Mouse (Mus musculus) MEL (cell line): ENCODE results near the gene Sgsm2. TPM values are rescaled to one million over a fixed set of nuclear protein-coding genes. Genes with fewer than 3 reads are reported as not detected.
A peak's percentile ranks its signal among the peaks of the same experiment; 100 is the strongest.

Source experiments
- DNase-seq: peaks from one replicate; pipeline ENCODE4 v3.0.0; 2011; ENCODE audit warnings: low read depth, low spot score
- H3K27ac ChIP-seq: 2 replicates; pipeline ENCODE4 v1.5.1; 2012; ENCODE audit warnings: low read depth, mild to moderate bottlenecking, control low read depth, low read length, moderate library complexity; ENCODE audit not compliant: control insufficient read depth
- H3K27me3 ChIP-seq, 2 experiments: fragments of 150-350 bp in 1 of 2; sonication (generic) in 1 of 2; 2 replicates each; pipeline ENCODE4 v1.6.1; 2012; ENCODE audit warnings: low read length in 2 of 2, mild to moderate bottlenecking in 2 of 2, improper control_type of control experiment in 1 of 2, moderate library complexity in 1 of 2; ENCODE audit not compliant: insufficient read depth in 2 of 2, control insufficient read depth in 1 of 2
- H3K36me3 ChIP-seq, 2 experiments: 2 replicates each; pipeline ENCODE4 v1.6.1; 2012 to 2014; ENCODE audit warnings: low read length in 2 of 2, improper control_type of control experiment in 1 of 2, inconsistent platforms in 1 of 2, mild to moderate bottlenecking in 1 of 2; ENCODE audit not compliant: insufficient read depth in 2 of 2, control insufficient read depth in 1 of 2
- H3K4me1 ChIP-seq, 2 experiments: fragments of 150-350 bp in 1 of 2; sonication (generic) in 1 of 2; 2 replicates each; pipeline ENCODE4 v1.6.1; 2012; ENCODE audit warnings: low read length in 2 of 2, improper control_type of control experiment in 1 of 2, mild to moderate bottlenecking in 1 of 2; ENCODE audit not compliant: insufficient read depth in 2 of 2, control insufficient read depth in 1 of 2
- H3K4me3 ChIP-seq, 2 experiments: fragments of 150-350 bp in 1 of 2; sonication (generic) in 1 of 2; 2 replicates each; pipeline ENCODE4 v1.5.1; 2012; ENCODE audit warnings: low read depth in 2 of 2, low read length in 2 of 2, mild to moderate bottlenecking in 2 of 2, moderate library complexity in 2 of 2, control low read depth in 1 of 2, improper control_type of control experiment in 1 of 2; ENCODE audit not compliant: control insufficient read depth in 1 of 2, insufficient read depth in 1 of 2
- H3K79me2 ChIP-seq: 2 replicates; pipeline ENCODE4 v1.6.1; 2012; ENCODE audit warnings: mild to moderate bottlenecking, low read length, moderate library complexity; ENCODE audit not compliant: control insufficient read depth, poor library complexity, insufficient read depth
- H3K9ac ChIP-seq: 2 replicates; pipeline ENCODE4 v1.6.1; 2012; ENCODE audit warnings: low read depth, mild to moderate bottlenecking, control low read depth, low read length, moderate library complexity; ENCODE audit not compliant: control insufficient read depth, poor library complexity, severe bottlenecking
- H3K9me3 ChIP-seq: fragments of 150-350 bp; sonication (generic); replicated peaks from 2 replicates; pipeline ENCODE4 v1.6.1; 2012; ENCODE audit warnings: mild to moderate bottlenecking, low read length, improper control_type of control experiment, moderate library complexity; ENCODE audit not compliant: insufficient read depth
- BHLHE40 ChIP-seq: IDR thresholded peaks from 2 replicates; pipeline ENCODE4 v1.6.1; 2012; ENCODE audit warnings: low read depth, mild to moderate bottlenecking, inconsistent platforms, low read length, improper control_type of control experiment, borderline replicate concordance
- CHD1 ChIP-seq: IDR thresholded peaks from 2 replicates; pipeline ENCODE4 v1.6.1; 2012; ENCODE audit warnings: low read depth, mild to moderate bottlenecking, inconsistent platforms, low read length, improper control_type of control experiment
- CHD2 ChIP-seq: IDR thresholded peaks from 2 replicates; pipeline ENCODE4 v1.6.1; 2011; ENCODE audit warnings: low read length, improper control_type of control experiment
- CTCF ChIP-seq, 3 experiments: IDR thresholded peaks in 2 of 3; conservative IDR thresholded peaks in 1 of 3; 2 replicates each; pipeline ENCODE4 v1.5.1; 2011 to 2012; ENCODE audit warnings: low read length in 3 of 3, low read depth in 2 of 3, mild to moderate bottlenecking in 2 of 3, improper control_type of control experiment in 1 of 3, inconsistent platforms in 1 of 3, mixed read lengths in 1 of 3, moderate library complexity in 1 of 3; ENCODE audit not compliant: control insufficient read depth in 1 of 3, insufficient read depth in 1 of 3, poor library complexity in 1 of 3, severe bottlenecking in 1 of 3
- EP300 ChIP-seq, 2 experiments: IDR thresholded peaks; 2 replicates each; pipeline ENCODE4 v1.6.1; 2011; ENCODE audit warnings: improper control_type of control experiment in 2 of 2, low read length in 2 of 2, low read depth in 1 of 2, mild to moderate bottlenecking in 1 of 2
- GABPA ChIP-seq: IDR thresholded peaks from 2 replicates; pipeline ENCODE4 v1.6.1; 2012; ENCODE audit warnings: low read depth, mild to moderate bottlenecking, inconsistent platforms, low read length, improper control_type of control experiment, moderate library complexity
- HCFC1 ChIP-seq: IDR thresholded peaks from 2 replicates; pipeline ENCODE4 v1.6.1; 2012; ENCODE audit warnings: low read depth, mild to moderate bottlenecking, inconsistent platforms, low read length, improper control_type of control experiment, moderate library complexity
- JUND ChIP-seq: IDR thresholded peaks from 2 replicates; pipeline ENCODE4 v1.6.1; 2011; ENCODE audit warnings: low read depth, mild to moderate bottlenecking, improper control_type of control experiment, low read length
- KAT2A ChIP-seq: conservative IDR thresholded peaks from 2 replicates; pipeline ENCODE4 v1.6.1; 2012; ENCODE audit warnings: low read depth, low read length, improper control_type of control experiment, inconsistent platforms
- MAFK ChIP-seq: IDR thresholded peaks from 2 replicates; pipeline ENCODE4 v1.6.1; 2011; ENCODE audit warnings: low read depth, mild to moderate bottlenecking, low read length, improper control_type of control experiment, borderline replicate concordance
- MAX ChIP-seq: IDR thresholded peaks from 2 replicates; pipeline ENCODE4 v1.6.1; 2011; ENCODE audit warnings: low read length, improper control_type of control experiment
- MEF2A ChIP-seq: IDR thresholded peaks from 2 replicates; pipeline ENCODE4 v1.6.1; 2014; ENCODE audit warnings: low read depth, mild to moderate bottlenecking, inconsistent platforms, low read length, improper control_type of control experiment; ENCODE audit not compliant: poor library complexity, insufficient replicate concordance, severe bottlenecking; ENCODE audit errors: extremely low read depth
- MXI1 ChIP-seq: IDR thresholded peaks from 2 replicates; pipeline ENCODE4 v1.6.1; 2011; ENCODE audit warnings: mild to moderate bottlenecking, low read depth, low read length, improper control_type of control experiment
- MYB ChIP-seq: IDR thresholded peaks from 2 replicates; pipeline ENCODE4 v1.6.1; 2011; ENCODE audit warnings: mild to moderate bottlenecking, low read depth, low read length, improper control_type of control experiment
- MYC ChIP-seq: IDR thresholded peaks from 2 replicates; pipeline ENCODE4 v1.6.1; 2011; ENCODE audit warnings: low read depth, mild to moderate bottlenecking, low read length, improper control_type of control experiment, moderate library complexity
- NELFE ChIP-seq: IDR thresholded peaks from 2 replicates; pipeline ENCODE4 v1.6.1; 2011; ENCODE audit warnings: low read depth, low read length, improper control_type of control experiment
- NRF1 ChIP-seq: IDR thresholded peaks from 2 replicates; pipeline ENCODE4 v1.6.1; 2014; ENCODE audit warnings: low read depth, mild to moderate bottlenecking, inconsistent platforms, low read length, improper control_type of control experiment, moderate library complexity; ENCODE audit not compliant: poor library complexity, insufficient read depth, severe bottlenecking
- POLR2A ChIP-seq, 2 experiments: IDR thresholded peaks; 2 replicates each; pipeline ENCODE4 v1.6.1; 2011 to 2012; ENCODE audit warnings: low read length in 2 of 2, mild to moderate bottlenecking in 2 of 2, control low read depth in 1 of 2, improper control_type of control experiment in 1 of 2, low read depth in 1 of 2, moderate library complexity in 1 of 2; ENCODE audit not compliant: control insufficient read depth in 1 of 2, insufficient read depth in 1 of 2, poor library complexity in 1 of 2
- POLR2AphosphoS2 ChIP-seq: IDR thresholded peaks from 2 replicates; pipeline ENCODE4 v1.6.1; 2011; ENCODE audit warnings: low read length, improper control_type of control experiment
- POLR2AphosphoS5 ChIP-seq: IDR thresholded peaks from 2 replicates; pipeline ENCODE4 v1.6.1; 2012; ENCODE audit warnings: low read depth, borderline replicate concordance, mild to moderate bottlenecking, inconsistent platforms, low read length, moderate library complexity, mixed read lengths
- RAD21 ChIP-seq: IDR thresholded peaks from 2 replicates; pipeline ENCODE4 v1.6.1; 2011; ENCODE audit warnings: mild to moderate bottlenecking, low read depth, low read length, improper control_type of control experiment
- RCOR1 ChIP-seq: IDR thresholded peaks from 2 replicates; pipeline ENCODE4 v1.6.1; 2012; ENCODE audit warnings: low read depth, mild to moderate bottlenecking, inconsistent platforms, low read length, improper control_type of control experiment
- SIN3A ChIP-seq: IDR thresholded peaks from 2 replicates; pipeline ENCODE4 v1.6.1; 2012; ENCODE audit warnings: low read length, improper control_type of control experiment, inconsistent platforms
- TBP ChIP-seq: IDR thresholded peaks from 2 replicates; pipeline ENCODE4 v1.8.0; 2011; ENCODE audit warnings: low read depth, low read length, improper control_type of control experiment
- TCF12 ChIP-seq: IDR thresholded peaks from 2 replicates; pipeline ENCODE4 v1.6.1; 2014; ENCODE audit warnings: low read depth, mild to moderate bottlenecking, inconsistent platforms, low read length, improper control_type of control experiment, moderate library complexity
- UBTF ChIP-seq: IDR thresholded peaks from 2 replicates; pipeline ENCODE4 v1.6.1; 2012; ENCODE audit warnings: low read depth, mild to moderate bottlenecking, inconsistent platforms, low read length, improper control_type of control experiment, moderate library complexity, borderline replicate concordance; ENCODE audit not compliant: insufficient read depth
- USF1 ChIP-seq: IDR thresholded peaks from 2 replicates; pipeline ENCODE4 v1.6.1; 2014; ENCODE audit warnings: low read depth, mild to moderate bottlenecking, inconsistent platforms, low read length, improper control_type of control experiment, moderate library complexity
- USF2 ChIP-seq, 2 experiments: IDR thresholded peaks; 2 replicates each; pipeline ENCODE4 v1.6.1; 2011 to 2012; ENCODE audit warnings: improper control_type of control experiment in 2 of 2, low read length in 2 of 2, borderline replicate concordance in 1 of 2, inconsistent platforms in 1 of 2, low read depth in 1 of 2, mild to moderate bottlenecking in 1 of 2; ENCODE audit not compliant: insufficient read depth in 1 of 2
- ZKSCAN1 ChIP-seq: IDR thresholded peaks from 2 replicates; pipeline ENCODE4 v1.6.1; 2012; ENCODE audit warnings: low read depth, mild to moderate bottlenecking, inconsistent platforms, low read length, improper control_type of control experiment, moderate library complexity
- polyA plus RNA-seq, 2 experiments: library from polyadenylated mRNA; stranded (reverse) in 1 of 2; unstranded in 1 of 2; fragments of >175 nt in 1 of 2; fragments of >200 nt in 1 of 2; gene quantifications; 2 replicates each; pipeline versions ENCODE4 v1.2.1 to v1.2.4; 2012; ENCODE audit warnings: low replicate concordance in 2 of 2, low read depth in 1 of 2; ENCODE audit not compliant: insufficient read length in 2 of 2, insufficient read depth in 1 of 2, missing spikeins in 1 of 2
- total RNA-seq: library from RNA; depleted of rRNA; stranded (reverse); fragments of 300-350 nt; gene quantifications from 2 replicates; pipeline ENCODE4 v1.2.3, GENCODE M21; 2012

Sgsm2 gene
- total and polyA plus RNA-seq, 3 experiments = 7.2 to 15.1 TPM; not detected in 1

- TF ChIP-seq USF1 (peak; percentile 64; the same call in 1 of the 2 replicates), BHLHE40 (no peak), MXI1 (peak; percentile 98), POLR2A (IDR thresholded peaks at IDR 0.05; ENCODE audit: control insufficient read depth in 1 of 2, insufficient read depth in 1 of 2, low read depth in 1 of 2, low read length in 2 of 2, poor library complexity in 1 of 2) (peak; percentile 81 to 90), HCFC1 (peak; percentile 87), ZKSCAN1 (no peak), RAD21 (no peak)
Observed at GRCm38 (mm10) chr11:74897678-74898516, 1.0 kb upstream of the Sgsm2 start, which contains the start of gene Tsr1 (continued).

GRCm38 (mm10) chr11:74895980-74896900, 620 bp downstream of the Sgsm2 start:
- Histone ChIP-seq H3K9ac (peak overlapping the region; percentile 86), H3K9me3 (no peaks in the 10 kb centered on the region), H3K4me3 (peak overlapping the region; percentile 80 to 86), H3K79me2 (peaks cover 45% of the 10 kb centered on the region), H3K36me3 (peaks cover 18 to 21% of the 10 kb centered on the region in 2 experiments), H3K4me1 (peaks cover 6 to 14% of the 10 kb centered on the region in 2 experiments), H3K27ac (peak overlapping the region; percentile 40), H3K27me3 (no peaks in the 10 kb centered on the region)
- DNase-seq = peak; percentile 82
- TF ChIP-seq RAD21 = no peak
- TF ChIP-seq POLR2AphosphoS2 = no peak
- TF ChIP-seq POLR2A (IDR thresholded peaks at IDR 0.05; ENCODE audit: control insufficient read depth in 1 of 2, insufficient read depth in 1 of 2, low read depth in 1 of 2, low read length in 2 of 2, poor library complexity in 1 of 2) = no peak; a peak in 1 of 4 replicates
- TF ChIP-seq CHD2 = no peak
- no peak for TF ChIP-seq HCFC1
- TF ChIP-seq MAX = no peak; the same call in 1 of the 2 replicates
- no peak for TF ChIP-seq MAFK
- no peak for TF ChIP-seq NELFE
- no peak for TF ChIP-seq MYB
- peak; percentile 69 for TF ChIP-seq SIN3A
- TF ChIP-seq MEF2A = no peak
- TF ChIP-seq GABPA = no peak
- no peak for TF ChIP-seq NRF1
- TF ChIP-seq POLR2AphosphoS5 = no peak
- no peak for TF ChIP-seq CHD1
- peak in 2 of 3 experiments; percentile 39 to 52; a peak in 4 of 6 replicates for TF ChIP-seq CTCF (IDR thresholded peaks at IDR 0.05 in 2 of 3, conservative IDR thresholded peaks at IDR 0.05 in 1 of 3; ENCODE audit: control insufficient read depth in 1 of 3, insufficient read depth in 1 of 3, low read depth in 2 of 3, low read length in 3 of 3, poor library complexity in 1 of 3, severe bottlenecking in 1 of 3)
- 0 out of 2 replicates have a peak, but pooled peaks have one; percentile 69 for TF ChIP-seq UBTF
- no peak for TF ChIP-seq KAT2A
- TF ChIP-seq JUND = peak; percentile 50; the same call in 1 of the 2 replicates
- no peak for TF ChIP-seq MYC
- TF ChIP-seq USF2 (IDR thresholded peaks at IDR 0.05; ENCODE audit: borderline replicate concordance in 1 of 2, insufficient read depth in 1 of 2, low read depth in 1 of 2, low read length in 2 of 2) = no peak
- TF ChIP-seq BHLHE40 = 0 out of 2 replicates have a peak, but pooled peaks have one; percentile 7
- no peak for TF ChIP-seq RCOR1
- no peak for TF ChIP-seq TCF12
- no peak for TF ChIP-seq ZKSCAN1
- no peak for TF ChIP-seq TBP
- TF ChIP-seq EP300 (IDR thresholded peaks at IDR 0.05; ENCODE audit: low read depth in 1 of 2, low read length in 2 of 2) = no peak; a peak in 1 of 4 replicates
